Mouse (Mus musculus): ENCODE results near the gene Nabp2.

The Nabp2 gene

DNA sequence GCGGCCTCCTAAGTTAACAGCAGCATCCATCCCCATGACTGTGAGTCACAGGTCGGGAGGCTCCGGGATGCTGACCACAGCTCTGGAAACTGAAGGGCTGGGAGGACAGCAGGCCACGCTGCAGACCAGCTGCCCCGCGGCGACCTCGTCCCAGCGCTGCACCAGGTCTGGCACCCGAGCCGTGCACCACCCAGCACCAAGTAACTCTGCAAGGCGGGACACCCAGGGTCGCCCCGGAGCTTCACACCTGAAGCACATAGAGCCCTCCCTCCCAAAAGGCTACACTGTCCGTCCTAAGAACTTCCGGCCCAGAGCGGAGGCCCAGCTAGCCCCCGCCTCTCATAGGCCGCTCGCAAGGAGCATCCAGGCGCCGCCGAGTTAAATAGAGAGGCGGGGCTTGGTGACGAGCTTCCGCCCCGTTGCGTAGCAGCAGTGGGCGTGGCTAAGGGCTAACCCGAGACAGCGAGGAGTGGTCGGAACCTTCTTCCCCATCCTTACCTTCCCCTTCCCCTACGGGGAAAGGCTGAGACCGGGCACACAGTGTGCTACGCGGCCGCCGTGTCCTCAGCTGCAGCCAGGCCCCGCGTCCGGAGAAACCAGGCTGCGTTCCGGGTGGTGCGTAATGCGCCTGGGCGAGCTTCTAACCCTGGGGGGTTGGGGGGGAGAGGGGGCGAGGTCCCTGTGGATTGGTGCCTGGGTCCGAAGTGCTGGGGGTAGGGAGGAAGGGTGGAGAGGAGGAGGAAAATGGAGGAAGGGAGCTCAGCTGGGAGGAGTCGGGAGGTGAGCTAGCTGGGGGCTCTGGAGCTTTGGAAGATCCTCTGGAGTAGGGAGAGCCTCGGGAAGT, at the start of gene Nabp2, which contains the start of gene Rnf41:
TSS of gene Nabp2 (minus strand) at position 282 of the 844 bp plus-strand sequence.
TSS of gene Rnf41 (plus strand) at position 447 of the 844 bp plus-strand sequence.
- DNase-seq (ENCODE audit: low read depth) = peak; percentile 98

DNA sequence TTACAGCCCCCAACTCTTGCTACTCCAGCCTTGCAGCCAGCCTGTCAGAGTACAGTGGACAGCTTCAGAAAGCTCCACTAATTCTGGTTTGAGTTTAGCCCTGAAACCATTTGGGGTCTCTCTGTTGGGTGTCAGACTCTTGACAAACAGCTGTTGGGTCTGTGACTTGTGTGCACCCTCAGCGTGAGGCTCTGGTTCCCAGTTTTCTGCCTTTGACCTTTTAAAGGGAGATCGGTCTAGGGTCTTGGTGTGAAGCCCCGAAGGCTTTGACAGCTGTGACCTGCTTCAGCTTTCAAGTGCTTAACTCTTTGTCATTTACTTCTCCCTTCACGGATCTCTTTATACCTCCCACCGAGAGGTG, 49.0 kb upstream of the Nabp2 start:
- DNase-seq (ENCODE audit: low read depth) = no peak

DNA sequence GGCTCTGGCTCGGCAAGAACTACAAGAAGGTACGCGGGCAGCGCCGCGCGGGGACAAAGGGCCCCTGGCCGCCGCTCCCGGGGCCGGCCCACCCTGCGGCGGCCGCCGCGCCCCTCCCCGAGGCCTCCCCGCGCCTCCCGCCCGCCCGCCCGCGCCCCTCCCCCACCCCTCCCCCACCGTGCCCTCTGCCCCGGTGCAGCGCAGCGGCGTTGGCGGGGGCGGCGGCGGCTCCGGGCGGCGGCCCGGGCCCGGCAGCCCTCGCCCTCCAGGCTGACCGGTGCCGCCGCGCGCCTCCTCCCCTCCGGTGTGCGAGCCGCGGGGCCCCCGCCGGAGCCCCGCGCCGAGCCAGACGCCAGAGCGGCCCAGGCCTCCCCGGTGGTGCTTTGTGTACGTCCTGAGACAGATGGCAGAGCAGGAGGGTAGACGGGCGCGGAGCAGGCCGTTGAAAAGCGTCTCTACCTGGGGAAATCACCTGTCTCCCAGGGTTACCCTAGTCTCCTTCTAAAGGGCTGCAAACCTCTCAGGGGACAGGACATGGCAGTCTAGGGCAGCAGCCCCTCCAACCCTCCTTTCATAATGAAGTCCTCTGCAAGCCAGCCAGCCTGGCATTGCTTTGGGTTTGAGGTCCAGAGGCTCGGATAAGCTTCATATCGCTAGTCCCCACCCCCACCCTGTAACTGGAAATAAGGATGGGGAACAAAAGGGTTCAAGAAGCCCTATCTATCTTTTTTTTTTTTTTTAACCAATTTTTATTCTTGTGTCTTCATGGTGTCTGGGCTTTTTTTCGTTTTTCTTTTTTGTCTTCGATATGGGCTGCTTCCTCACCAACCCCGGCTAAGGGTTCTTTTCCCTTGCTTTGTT, 48.3 kb upstream of the Nabp2 start:
- peak; percentile 56 for DNase-seq (ENCODE audit: low read depth)

DNA sequence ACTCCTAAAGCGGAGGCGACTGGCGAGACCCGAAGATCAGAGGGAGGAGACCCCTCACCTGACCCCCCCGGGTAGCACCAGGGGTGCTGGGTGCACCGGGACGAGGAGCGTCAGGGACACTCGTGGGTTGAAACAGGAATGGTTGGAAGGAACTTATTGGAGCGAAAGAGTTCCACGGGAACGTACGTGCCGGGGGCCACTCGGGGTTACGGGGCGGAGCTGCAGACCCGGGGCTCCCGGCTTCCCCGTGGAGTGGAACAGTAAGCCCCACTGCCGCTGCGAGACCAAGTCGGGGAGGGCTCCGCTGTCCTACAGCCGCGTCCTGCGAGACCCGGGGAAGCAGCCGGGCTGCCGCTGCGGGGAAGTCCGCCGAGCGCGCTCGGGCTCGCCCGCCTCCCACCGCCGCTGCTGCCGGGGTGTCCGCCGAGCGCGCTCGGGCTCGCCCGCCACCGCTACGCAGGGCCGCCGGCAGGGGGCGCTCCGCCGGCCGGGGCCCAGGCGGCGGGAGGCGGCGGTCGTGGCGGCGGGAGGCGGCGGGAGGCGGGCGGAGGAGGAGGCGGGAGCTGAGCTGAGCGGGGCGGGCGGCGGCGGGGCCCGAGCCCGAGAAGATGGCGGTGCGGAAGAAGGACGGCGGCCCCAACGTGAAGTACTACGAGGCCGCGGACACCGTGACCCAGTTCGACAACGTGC, 47.6 kb upstream of the Nabp2 start, which contains the start of gene Smarcc2:
TSS of gene Smarcc2 (plus strand) at position 530 of the 690 bp plus-strand sequence.
- peak; percentile 93 for DNase-seq (ENCODE audit: low read depth)

DNA sequence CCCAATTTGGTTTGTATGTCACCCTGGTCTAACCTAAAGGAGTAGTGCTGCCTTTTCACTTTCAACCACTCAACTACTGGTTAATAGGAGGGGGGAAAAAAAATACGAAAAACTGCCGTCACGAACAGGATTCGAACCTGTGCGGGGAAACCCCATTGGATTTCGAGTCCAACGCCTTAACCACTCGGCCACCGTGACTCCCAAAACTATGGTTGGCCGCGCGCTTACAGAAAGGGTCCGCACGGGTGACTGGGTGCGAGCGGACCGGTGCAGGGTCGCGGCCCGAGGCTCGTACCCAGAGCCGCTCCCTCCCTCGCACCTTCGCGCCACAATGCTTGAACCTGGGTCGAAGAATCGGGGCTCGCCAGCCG, 47.0 kb upstream of the Nabp2 start:
- DNase-seq (ENCODE audit: low read depth) = peak; percentile 94

DNA sequence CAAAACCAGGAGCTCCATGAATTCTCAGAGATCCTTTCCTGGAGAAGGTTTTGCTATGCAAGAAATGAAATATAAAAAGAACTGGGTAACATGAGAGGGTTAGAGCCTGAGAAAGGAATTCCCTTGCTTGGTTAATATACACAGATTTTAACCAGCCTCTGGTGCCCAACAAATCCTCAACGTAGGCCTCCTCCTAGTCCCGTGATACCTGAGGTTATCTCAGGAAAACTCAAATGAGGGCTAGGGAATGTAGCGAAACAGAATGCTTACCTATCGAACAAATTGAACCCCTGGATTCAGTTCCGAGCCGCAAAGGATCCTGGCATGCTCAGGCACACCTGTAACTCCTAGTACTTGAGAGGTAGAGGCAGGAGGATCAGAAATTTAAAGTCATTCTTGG, 46.4 kb upstream of the Nabp2 start:
- no peak for DNase-seq (ENCODE audit: low read depth)

DNA sequence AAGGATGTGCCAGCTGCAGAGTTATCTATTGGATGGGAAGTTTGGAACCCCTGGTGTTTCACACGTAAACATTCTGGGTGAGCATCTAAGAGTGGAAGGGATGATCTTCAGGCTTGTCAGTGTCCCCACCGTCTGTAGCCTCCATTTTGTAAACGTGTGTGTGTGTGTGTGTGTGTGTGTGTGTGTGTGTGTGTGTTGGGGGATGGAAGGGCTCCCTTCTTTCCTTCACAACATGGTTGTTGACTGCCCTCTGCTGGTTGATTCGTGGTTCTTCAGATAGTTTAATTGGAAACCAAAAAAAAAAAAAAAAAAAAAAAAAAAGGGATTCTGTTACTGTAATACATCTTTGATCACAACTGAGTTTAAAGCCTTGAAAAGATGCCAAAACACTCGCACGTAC, 44.0 kb upstream of the Nabp2 start:
- DNase-seq (ENCODE audit: low read depth) = peak; percentile 93

DNA sequence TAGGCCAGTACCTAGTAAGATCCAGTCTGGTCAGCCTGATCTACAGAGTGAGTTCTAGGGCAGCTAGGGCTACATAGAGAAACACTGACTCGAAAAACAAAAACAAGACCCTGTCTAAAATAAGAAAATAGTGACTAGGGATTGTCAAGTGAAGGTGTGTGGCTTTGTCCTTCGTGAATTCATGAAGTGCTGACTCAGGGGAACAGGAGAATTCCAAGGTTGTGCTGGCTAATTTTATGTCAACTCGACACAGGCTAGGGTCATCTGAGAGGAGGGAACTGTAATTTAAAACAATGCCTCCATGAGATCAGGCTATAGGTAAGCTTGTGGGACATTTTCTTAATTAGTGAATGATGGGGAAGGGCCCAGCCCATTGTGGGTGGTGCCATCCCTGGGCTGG, 43.2 kb upstream of the Nabp2 start:
- no peak for DNase-seq (ENCODE audit: low read depth)

DNA sequence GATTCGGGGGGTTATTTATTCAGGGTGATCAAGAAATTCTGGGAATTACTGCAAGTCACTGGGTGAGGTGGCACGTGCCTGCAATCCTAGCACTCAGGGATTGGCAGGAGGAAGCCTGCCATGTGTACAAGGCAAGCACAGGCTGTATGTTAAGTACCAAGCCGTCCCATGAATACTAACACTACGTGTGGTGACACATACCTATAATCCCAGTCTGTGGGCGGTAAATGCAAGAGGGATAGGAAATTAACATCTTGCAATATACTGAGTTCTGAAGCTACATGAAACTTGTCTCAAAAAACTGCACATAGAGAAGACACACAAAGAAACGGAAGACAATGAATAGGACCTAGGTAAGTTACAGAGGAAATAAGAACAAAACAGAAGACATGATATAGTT, 39.7 kb upstream of the Nabp2 start:
- no peak for DNase-seq (ENCODE audit: low read depth)

DNA sequence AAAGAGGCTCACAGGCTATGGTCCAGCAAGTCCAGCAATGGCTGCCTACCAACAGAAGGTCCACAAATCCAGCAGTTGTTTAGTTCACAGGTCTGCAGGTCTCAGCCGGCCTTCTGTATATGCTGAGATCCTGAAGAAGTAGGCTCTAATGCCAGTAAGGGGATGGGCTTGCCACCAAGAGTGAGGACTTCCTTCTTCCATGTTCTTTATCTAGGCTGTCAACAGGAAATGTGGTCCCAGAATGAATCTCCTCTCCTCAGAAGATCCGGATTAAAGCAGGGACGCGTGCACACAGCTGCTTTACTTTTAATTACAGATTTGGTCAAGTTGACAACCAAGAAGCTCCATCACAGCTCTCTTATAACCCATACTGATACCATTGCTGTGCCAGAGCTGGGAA, 34.1 kb upstream of the Nabp2 start:
- no peak for DNase-seq (ENCODE audit: low read depth)

DNA sequence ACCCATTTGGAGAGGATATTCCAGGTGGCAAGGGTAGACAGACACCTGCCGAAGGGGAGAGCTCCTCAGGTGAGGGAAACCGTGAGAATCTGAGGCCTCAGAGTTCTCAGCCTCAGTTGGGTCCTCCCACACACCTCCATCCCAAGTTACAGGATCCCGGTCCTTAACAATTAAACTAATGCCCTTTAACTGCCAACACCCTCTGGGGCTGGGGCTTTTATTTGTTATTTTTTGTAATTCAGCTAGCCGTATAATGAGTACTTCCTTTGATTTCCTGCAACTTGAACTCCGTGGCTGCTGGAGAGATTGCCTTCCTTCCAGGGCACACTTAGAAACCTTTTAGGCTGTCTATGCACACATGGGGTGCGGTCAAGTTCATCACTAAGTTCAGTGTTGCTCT, 33.1 kb upstream of the Nabp2 start:
- DNase-seq (ENCODE audit: low read depth) = no peak

DNA sequence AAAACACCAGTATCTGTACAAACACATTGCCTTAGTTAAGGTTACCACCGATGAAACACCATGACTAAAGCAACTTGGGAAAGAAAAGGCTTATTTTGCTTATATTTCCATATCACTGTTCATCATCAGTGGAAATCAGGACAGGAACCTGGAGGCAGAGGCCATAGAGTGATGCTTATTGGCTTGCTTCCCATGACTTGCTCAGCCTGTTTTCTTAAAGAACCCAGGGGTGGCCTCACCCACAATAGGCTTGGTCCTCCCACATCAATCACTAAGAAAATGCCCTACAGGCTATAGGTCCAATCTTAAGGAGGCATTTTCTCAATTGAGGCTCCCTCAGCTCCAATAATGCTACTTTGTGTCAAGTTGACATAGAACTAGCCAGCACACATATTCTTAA, 31.4 kb upstream of the Nabp2 start:
- peak; percentile 25 for DNase-seq (ENCODE audit: low read depth)

DNA sequence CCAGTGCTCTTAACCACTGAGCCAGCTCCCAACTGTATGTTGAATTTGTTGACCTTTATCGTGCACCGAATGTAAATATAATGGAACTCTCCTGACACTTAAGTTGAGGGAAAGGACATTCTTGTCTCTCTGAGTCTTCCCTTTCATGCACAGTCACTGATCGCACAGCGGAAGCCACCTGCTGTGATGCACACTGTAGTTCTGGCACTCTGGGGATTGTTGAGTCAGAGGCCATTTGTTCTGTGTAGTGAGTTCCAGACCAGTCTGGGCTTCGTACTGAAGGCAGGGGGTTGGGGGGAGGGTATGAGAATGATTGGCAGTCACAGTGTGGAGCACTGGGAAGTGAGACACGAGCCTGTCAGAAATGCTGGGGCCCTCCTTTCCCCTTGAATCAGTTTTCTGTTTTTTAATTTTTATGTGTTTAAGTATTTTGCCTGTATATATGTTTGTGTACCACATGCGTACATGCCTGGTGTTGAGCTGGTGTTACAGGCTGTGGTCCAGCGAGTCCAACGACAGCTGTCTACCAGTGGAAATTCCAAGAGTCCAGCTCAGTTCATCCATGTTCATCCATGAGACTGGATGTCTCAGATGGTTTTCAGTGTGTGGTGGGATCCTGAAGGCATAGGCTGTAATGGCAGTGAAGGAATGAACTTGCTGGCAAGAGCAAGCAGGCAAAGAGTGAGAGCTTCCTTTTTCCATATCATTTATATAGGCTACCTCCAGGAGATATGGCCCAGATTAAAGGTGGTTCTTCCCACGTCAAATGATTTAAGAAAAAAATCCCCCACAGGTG, 30.2 kb upstream of the Nabp2 start:
- DNase-seq (ENCODE audit: low read depth) = no peak

DNA sequence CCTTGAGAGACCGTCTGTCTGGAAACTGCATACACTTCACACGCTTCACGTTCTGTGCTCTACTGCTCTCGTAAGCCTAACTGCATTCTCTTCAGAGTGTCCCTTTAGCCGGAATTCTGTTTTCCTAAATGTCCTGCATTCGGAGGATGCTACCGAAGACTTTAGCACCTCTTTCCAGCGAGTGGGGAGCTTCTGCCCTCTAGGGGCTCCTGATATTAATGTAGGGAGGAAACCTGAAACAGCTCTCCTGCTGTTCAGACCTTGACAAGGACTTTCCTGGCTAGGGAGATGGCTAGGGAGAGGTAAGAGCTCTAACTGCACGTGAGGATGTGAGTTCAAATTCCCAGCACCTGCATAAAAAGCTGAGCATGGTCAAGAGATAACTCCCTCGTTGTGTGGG, 29.1 kb upstream of the Nabp2 start:
- peak; percentile 56 for DNase-seq (ENCODE audit: low read depth)

DNA sequence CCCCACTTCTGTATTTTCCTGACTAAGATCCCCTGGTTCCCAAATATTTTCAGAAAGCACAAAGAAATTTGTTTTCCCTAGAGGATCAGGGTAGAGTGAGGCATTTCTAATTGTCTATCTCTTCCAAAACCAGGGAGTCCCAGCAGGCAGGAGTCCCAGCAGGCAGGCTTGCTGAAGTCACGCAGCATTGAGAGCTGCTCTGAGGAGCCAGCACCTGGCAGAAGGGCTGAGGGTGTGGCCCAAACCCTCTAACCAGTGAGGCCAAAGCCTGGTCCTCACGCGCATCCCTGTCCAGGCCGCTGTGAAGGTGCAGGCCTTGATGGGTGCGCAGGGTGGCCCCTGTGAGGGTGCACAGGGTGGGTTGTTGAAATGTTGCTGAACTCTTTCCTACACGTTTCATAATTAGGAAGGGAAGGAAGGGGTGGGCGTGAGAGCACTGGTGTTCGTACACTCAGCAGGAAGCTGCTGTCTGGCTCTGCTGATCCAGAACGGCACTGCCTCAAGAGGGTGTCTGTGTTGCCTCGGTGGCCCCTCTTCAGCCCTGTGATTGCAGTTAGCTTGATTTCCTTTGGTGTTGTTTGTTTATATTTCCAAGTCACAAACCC, 27.5 kb upstream of the Nabp2 start:
- no peak for DNase-seq (ENCODE audit: low read depth)

DNA sequence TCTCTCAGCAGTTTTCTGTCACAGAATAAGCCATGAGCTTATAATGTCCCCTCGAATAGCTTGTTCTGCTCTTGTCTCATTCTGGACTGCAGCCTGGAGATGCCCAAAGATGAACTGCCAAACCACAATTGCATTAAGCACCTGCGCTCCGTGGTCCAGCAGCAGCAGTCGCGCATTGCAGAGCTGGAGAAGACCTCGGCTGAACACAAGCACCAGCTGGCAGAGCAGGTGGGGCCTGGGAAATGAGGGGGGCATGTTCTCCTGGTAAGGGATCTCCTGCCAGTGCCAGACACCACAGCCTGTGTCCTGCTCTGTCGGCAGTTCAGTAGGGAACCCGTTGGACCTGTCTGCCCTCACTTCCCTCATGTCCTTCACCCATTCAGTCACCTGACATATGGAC, 25.1 kb upstream of the Nabp2 start:
- no peak for DNase-seq (ENCODE audit: low read depth)

DNA sequence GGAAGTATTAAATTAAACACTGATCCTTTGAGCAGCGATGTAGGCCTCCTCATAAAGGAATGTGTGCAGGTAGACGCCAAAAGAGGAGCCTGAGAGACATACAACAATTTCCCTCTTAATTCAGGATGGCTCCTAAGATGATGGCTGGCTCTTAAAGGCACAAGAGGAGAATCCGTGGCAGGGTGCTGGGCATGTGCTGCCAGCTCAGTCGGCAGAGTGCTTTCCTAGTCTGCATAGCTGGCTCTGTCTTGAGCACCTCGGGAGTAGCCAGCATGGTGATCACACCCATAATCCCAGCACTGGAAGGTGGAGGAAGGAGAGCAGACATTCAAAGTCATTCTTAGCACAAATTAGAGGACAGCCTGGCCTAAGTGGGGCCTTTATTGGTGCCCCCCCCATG, 24.6 kb upstream of the Nabp2 start:
- no peak for DNase-seq (ENCODE audit: low read depth)

DNA sequence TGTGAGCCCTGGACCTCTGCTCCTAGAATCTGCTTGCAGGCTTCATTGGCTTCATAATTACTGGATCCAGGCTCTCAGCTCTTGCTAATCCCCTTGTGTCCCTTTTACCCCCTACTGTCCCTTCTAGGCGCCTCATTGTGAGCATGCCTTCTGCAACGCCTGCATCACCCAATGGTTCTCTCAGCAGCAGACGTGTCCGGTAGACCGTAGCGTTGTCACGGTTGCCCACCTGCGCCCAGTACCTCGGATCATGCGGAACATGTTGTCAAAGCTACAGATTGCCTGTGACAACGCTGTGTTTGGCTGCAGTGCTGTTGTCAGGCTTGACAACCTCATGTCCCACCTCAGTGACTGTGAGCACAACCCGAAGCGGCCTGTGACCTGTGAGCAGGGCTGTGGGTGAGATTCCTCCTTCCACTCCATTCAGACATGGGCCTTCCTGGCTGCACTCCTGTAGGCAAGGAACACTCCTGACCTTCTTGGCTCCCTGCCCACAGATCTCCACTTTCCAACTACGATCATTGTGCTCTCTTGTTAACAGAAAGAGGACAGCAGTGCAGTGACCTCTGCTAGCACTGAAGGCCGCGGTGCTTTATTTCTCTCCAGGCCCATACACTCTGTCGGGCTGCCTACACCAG, 24.0 kb upstream of the Nabp2 start:
- DNase-seq (ENCODE audit: low read depth) = peak; percentile 28

DNA sequence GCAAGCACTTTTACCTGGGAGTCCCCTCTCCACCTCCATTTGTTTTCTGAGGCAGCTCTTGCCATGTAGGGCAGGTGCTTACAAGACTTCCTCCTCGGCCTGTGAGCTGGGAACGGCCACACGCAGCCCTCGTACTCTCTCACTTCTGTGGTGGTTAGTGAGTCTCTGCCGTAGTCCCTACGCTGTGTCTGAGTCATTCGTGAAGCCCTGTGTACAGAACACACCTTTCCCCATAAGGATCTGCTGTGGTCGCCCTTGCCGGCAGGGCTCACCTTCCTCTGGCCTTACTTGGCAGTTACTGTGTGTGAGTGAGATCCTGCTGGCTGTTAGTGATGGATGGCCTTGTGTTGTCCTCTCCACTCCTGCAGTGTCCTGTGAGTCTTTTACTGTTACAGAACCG, 23.4 kb upstream of the Nabp2 start:
- DNase-seq (ENCODE audit: low read depth) = no peak

DNA sequence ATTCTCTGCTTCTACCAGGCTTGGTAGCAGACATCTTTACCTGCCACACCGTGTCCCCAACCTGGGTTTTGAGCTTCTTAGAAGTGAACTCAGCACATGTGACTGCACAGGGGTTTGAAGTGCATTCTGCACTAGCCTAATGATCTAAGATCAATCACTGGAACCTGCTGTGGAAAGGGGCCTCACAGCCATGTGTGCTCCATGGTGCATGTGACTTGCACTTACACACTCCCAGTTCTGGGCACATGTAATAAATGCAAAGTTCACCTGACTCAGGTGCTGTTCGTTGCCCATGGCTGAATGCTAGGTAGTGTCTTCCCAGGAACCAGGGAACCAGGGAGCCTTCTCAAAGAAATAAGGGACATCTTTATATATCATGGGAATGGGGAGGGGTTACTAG, 22.1 kb upstream of the Nabp2 start:
- no peak for DNase-seq (ENCODE audit: low read depth)

DNA sequence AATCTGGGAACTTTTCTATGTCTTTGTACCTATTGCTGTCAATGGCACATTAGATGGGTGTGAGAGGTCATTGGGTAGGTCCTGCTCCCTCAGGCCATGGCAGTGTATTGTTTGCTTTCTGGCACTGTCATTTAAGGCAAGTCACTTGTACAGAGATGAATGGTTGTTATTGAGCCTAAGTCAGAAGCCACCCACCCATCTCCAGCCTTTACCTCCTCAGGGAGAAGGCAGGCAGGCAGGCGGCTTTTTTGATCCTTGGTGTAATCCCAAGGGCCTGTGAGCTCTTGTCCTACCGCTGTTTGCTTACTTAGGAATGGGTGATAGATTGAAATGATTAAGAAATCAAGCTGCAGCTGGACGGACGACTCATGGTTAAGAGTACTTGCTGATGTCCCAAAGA, 18.2 kb upstream of the Nabp2 start:
- DNase-seq (ENCODE audit: low read depth) = no peak
